Mouse (Mus musculus): ENCODE data around the gene Aptx. TPM values are rescaled to one million over a fixed set of nuclear protein-coding genes. Genes with fewer than 3 reads are reported as not detected.

The Aptx gene
- polyA plus RNA-seq, 1 experiment from 2014 or later = 31.5 TPM

GRCm38 (mm10) chr4:40640991-40641390, 62.0 kb downstream of the Aptx start:
- H3K4me3 ChIP-seq (ENCODE audit: low read length) = no peak overlapping the region
- no peak for ATAC-seq (replicated peaks; ENCODE audit: extremely low read depth, insufficient read depth, low FRiP score)
- H3K36me3 ChIP-seq (ENCODE audit: control insufficient read depth, insufficient read depth) = no peaks in the 10 kb centered on the region
- 0 out of 2 replicates have a peak, but pooled peaks cover 2% of the 10 kb centered on the region for H3K4me1 ChIP-seq (ENCODE audit: control insufficient read depth, insufficient read depth, low read length)
- no peaks in the 10 kb centered on the region for H3K9me3 ChIP-seq (replicated peaks; ENCODE audit: control insufficient read depth, low read length)
- no peaks in the 10 kb centered on the region for H3K27me3 ChIP-seq (ENCODE audit: control insufficient read depth, insufficient read depth, low read length)
- 72% methylated on average over 4 of the region's 4 CpGs for WGBS
- no peak overlapping the region for H3K27ac ChIP-seq (ENCODE audit: low read length)
- no peak overlapping the region for H3K4me2 ChIP-seq (ENCODE audit: low read depth, low read length)
- H3K9ac ChIP-seq (ENCODE audit: low read length) = no peak overlapping the region

MicroRNAs encoded within 50 kb of the gene (microRNA counts, 519-probe panel; counts per million panel counts)
- microRNA mmu-miR-207 = 2,119 counts per million, percentile 29 among the panel's probes with 10 or more counts

Small RNAs within 50 kb of the gene (microRNA-seq; reads per million reads assigned to microRNA genes)
- not detected for gene Mir207

Other genes with a start within 250 kb of the Aptx start
- 0.49 and 0.82 TPM in 2 replicates for gene Tmem215, start 231.0 kb downstream of the Aptx start, polyA plus RNA-seq (2015; fragmentation: Nextera tagmentation; extraction: Ambion mirVana)
- 238 and 262 TPM in 2 replicates for gene Dnaja1, start 19.0 kb upstream of the Aptx start, polyA plus RNA-seq (2015; fragmentation: Nextera tagmentation; extraction: Ambion mirVana)
- 101 and 102 TPM in 2 replicates for gene Smu1, start 54.7 kb upstream of the Aptx start, polyA plus RNA-seq (2015; fragmentation: Nextera tagmentation; extraction: Ambion mirVana)
- gene B4galt1, start 150.8 kb upstream of the Aptx start, polyA plus RNA-seq (2015; fragmentation: Nextera tagmentation; extraction: Ambion mirVana) = 54.5 and 61.5 TPM in 2 replicates
- 5.4 and 6.4 TPM in 2 replicates for gene Spink4, start 216.9 kb upstream of the Aptx start, polyA plus RNA-seq (2015; fragmentation: Nextera tagmentation; extraction: Ambion mirVana)
- gene Bag1, start 245.1 kb upstream of the Aptx start, polyA plus RNA-seq (2015; fragmentation: Nextera tagmentation; extraction: Ambion mirVana) = 189 and 218 TPM in 2 replicates
- 75.8 and 75.9 TPM in 2 replicates for gene Chmp5, start 245.2 kb upstream of the Aptx start, polyA plus RNA-seq (2015; fragmentation: Nextera tagmentation; extraction: Ambion mirVana)

Measured in heart, embryonic 16.5 days (tissue).